Mouse (Mus musculus) heart, adult 2 months (tissue): ENCODE results near the gene Cd81. TPM values are rescaled to one million over a fixed set of nuclear protein-coding genes. Genes with fewer than 3 reads are reported as not detected.

Experiments used
- DNase-seq, 2 experiments: peaks; one replicate each; pipeline ENCODE4 v3.0.0; 2021
- H3K27ac ChIP-seq: fragments of 200-600 bp; 2 replicates; pipeline ENCODE4 v1.8.1; 2022
- H3K27me3 ChIP-seq: fragments of 200-500 bp; 2 replicates; pipeline ENCODE4 v1.6.1; 2012; ENCODE audit warnings: mild to moderate bottlenecking, low read length, inconsistent platforms, mixed read lengths; ENCODE audit not compliant: control insufficient read depth, insufficient read depth
- H3K36me3 ChIP-seq: fragments of 200-500 bp; 2 replicates; pipeline ENCODE4 v1.6.1; 2012; ENCODE audit warnings: low read length, inconsistent platforms; ENCODE audit not compliant: control insufficient read depth, insufficient read depth
- H3K4me1 ChIP-seq: fragments of 200-500 bp; 2 replicates; pipeline ENCODE4 v1.6.1; 2011; ENCODE audit warnings: low read length; ENCODE audit not compliant: control insufficient read depth, insufficient read depth
- H3K4me3 ChIP-seq: fragments of 200-600 bp; 2 replicates; pipeline ENCODE4 v1.8.1; 2022
- H3K79me2 ChIP-seq: fragments of 200-500 bp; replicated peaks from 2 replicates; pipeline ENCODE4 v1.6.1; 2012; ENCODE audit warnings: mild to moderate bottlenecking, inconsistent platforms, low read length, moderate library complexity, mixed read lengths; ENCODE audit not compliant: control insufficient read depth, insufficient read depth
- H3K9ac ChIP-seq: fragments of 200-500 bp; 2 replicates; pipeline ENCODE4 v1.6.1; 2012; ENCODE audit warnings: low read depth, mild to moderate bottlenecking, control low read depth, inconsistent platforms, low read length, mixed read lengths
- CTCF ChIP-seq: fragments of 200-600 bp; IDR thresholded peaks from 2 replicates; pipeline ENCODE4 v1.8.1; 2022; ENCODE audit warnings: antibody characterized with exemption, mild to moderate bottlenecking, moderate library complexity
- EP300 ChIP-seq: fragments of 200-500 bp; IDR thresholded peaks from 2 replicates; pipeline ENCODE4 v1.6.1; 2011; ENCODE audit warnings: low read depth, low read length, control low read depth; ENCODE audit not compliant: insufficient read depth
- POLR2A ChIP-seq: fragments of 200-500 bp; IDR thresholded peaks from 2 replicates; pipeline ENCODE4 v1.6.1; 2011; ENCODE audit warnings: mild to moderate bottlenecking, low read depth, low read length, control low read depth; ENCODE audit not compliant: insufficient read depth
- WGBS: fragments of 180-500 bp; shearing (Covaris S2); methylation state at CpG from one replicate; pipeline ENCODE4 v1.1.7; 2018; 5-methylcytosine and 5-hydroxymethylcytosine counted together
- intact Hi-C: fragments of 180-260 bp; cut with DNase I; formaldehyde crosslinking; loops from one replicate; pipeline ENCODE4 v1.15.1; 2025
- long read RNA-seq: library from polyadenylated mRNA; stranded (forward); transcript quantifications from one replicate; pipeline ENCODE4 v2.0.0, GENCODE M21; 2021
- polyA plus RNA-seq: library from polyadenylated mRNA; depleted of rRNA; stranded (reverse); fragments of >200 nt; gene quantifications from 2 replicates; pipeline ENCODE4 v1.2.3, GENCODE M21; 2012; rRNA removed
- total RNA-seq, 2 experiments: library from RNA; stranded (reverse); gene quantifications; 2 replicates each; pipeline ENCODE4 v1.2.3; 2021

Cd81 gene
- 100 to 1,000 TPM; 424 to 434 TPM for total RNA-seq
- polyA plus RNA-seq, result 641 and 822 TPM in 2 replicates
- long read RNA-seq, transcript Cd81-201 (8 exons, 1,533 nt), result major isoform, 1,386 of 1,436 reads
- long read RNA-seq, partial matches to known transcripts, result 4 of 1,436 reads
- long read RNA-seq, other reads (novel, unspliced or antisense), result 42 of 1,436 reads

DNA sequence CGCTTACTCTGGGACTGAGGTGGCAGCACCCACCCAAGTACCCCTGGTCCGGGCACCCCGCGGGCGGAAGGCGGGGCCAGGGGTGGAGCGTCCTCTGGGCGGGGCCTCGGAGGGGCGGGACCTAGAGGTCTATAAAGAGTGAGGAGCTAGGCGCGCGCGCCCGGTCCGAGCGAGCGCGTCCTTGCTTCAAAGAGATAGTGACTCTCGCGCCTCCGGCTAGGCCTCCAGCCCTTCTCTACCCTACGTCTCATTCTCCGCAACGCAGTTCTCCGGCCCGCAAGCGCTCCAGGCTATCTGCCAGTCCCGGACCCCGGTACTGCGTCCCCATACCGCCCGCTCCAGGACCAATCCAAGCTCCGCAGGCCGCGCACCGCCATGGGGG lies at the start of gene Cd81:
Gene Cd81, plus strand, starts transcription at position 114 of the 382 bp plus-strand sequence.
- Histone ChIP-seq H3K27ac (peak within 1 kb of the TSS; percentile 100), H3K9ac (peak within 1 kb of the TSS; percentile 98), H3K36me3 (peaks cover 7% of the 10 kb centered on the region), H3K79me2 (peaks cover 7% of the 10 kb centered on the region), H3K4me3 (peak within 1 kb of the TSS; percentile 77), H3K4me1 (peaks cover 32% of the 10 kb centered on the region), H3K27me3 (no peaks in the 10 kb centered on the region)
- DNase-seq, result peak; percentile 91 to 97
- intact Hi-C loops, result loop anchor here (1.0 kb wide), 1 partner anchor 44 kb away; no protein-coding TSS in a partner anchor
- TF ChIP-seq CTCF (no peak), POLR2A (peak; percentile 100), EP300 (peak; percentile 35; the same call in 1 of the 2 replicates)
- under 1% methylated on average over 37 of the region's 37 CpGs for WGBS

DNA sequence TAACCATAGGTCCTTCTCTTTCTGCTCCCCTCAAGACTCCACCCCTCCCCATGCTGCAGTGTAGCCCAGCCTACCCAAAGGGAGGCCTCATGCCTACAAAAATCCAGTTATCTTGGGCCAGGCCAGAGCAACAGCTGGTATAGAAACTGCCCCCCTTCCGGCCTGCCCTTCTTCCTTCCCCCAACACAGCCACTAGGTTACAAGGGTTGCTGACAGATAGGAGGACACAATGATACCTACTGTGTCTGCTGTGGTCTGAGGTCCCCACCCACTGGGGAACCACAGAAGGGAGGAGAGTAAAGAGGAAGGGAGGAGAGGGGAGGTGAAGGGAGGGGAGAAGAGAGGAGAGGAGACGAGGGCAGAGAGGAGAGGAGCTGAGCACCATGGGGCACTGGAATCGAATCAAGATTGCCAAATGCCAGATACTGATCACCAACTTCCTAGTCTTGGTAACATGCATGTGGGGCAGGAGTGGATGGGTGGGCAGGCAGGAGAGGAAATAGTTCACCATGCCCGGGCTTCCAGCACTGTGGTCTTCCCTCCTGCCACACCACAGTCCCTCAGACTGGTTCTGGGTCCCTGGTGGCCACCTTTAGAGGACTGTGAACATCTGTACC lies 47.7 kb upstream of the Cd81 start, which contains the start of gene Tspan32:
Gene Tspan32, plus strand, starts transcription at position 320 of the 617 bp plus-strand sequence.
- peaks cover 10% of the 10 kb centered on the region for H3K4me1 ChIP-seq
- H3K4me3 ChIP-seq, result no peak within 1 kb of the TSS
- intact Hi-C loops, result loop anchor here (5.0 kb wide), 3 partner anchors 113 to 462 kb away; no protein-coding TSS in a partner anchor
- 69% methylated on average over 4 of the region's 4 CpGs for WGBS
- no peaks in the 10 kb centered on the region for H3K79me2 ChIP-seq
- TF ChIP-seq POLR2A, result no peak
- no peak for TF ChIP-seq EP300
- TF ChIP-seq CTCF, result no peak
- DNase-seq, result peak in 1 of 2 experiments; percentile 43
- no peak within 1 kb of the TSS for H3K9ac ChIP-seq
- no peaks in the 10 kb centered on the region for H3K27me3 ChIP-seq
- no peak within 1 kb of the TSS for H3K27ac ChIP-seq
- H3K36me3 ChIP-seq, result no peaks in the 10 kb centered on the region

DNA sequence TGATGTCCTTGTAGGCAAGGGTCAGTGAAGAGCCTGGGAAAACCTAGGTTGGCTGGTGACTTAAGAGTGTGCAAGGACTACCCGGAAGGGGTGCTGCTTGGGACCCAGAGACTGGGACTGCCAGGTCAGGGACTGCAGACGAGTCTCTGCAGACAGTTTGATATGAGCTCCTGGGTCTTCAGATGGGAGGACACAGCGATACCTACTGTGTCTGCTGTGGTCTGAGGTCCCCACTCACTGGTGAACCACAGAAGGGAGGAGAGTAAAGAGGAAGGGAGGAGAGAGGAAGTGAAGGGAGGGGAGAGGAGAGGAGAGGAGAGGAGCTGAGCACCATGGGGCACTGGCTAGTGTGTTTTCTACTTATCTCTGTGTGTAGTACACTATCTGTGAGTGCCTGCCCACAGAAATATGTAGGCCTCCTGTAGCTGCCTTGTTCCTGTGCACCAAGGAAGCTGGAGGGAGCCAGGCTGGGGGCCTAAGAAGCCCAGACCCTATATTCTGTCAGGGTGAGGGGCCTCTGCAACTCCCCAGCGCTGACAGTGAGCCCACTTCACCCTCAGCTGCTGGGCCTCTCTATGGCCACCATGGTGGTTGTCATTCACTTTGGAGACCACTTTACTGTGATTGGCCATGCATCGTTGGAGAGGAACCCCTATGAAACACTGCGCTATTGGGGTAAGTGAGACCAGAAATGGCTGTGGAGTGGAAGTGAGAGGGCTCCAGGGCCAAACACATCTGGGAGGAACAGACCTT lies 47.0 kb upstream of the Cd81 start:
- 76% methylated on average over 6 of the region's 6 CpGs for WGBS
- H3K4me3 ChIP-seq, result no peak overlapping the region

DNA sequence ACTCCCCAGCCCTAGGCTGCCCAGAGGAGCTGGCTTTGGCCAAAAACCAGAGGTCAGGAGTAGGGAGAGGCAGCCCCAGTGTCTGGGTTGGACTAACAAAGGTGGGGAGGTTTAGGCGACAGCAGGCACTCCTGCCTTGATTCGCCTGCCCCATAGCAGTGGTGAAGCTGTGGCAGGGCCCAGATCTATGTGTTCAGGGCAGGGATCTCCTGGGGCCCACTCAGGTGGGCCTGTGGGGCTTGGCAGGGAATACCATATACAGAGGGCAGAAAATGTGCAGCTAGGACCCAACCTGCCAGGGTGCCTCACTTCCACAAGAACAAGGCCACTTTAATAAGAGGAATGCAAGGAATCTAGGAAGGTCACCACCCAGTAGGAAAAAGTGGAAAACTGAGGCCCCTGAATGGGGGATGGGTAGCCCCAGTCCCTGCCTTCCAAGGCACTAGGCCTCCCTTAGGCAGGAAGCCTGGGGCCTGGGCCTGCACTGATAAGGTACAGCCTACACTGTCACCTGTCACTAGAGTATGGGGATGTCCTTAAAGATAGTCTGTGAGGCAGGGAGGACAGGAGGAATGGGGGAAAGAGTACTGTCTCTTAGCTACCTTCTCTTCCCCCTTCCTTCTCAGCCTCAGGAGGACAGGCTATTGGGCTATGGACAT lies 46.3 kb upstream of the Cd81 start:
- 93% methylated on average over 2 of the region's 2 CpGs for WGBS
- Histone ChIP-seq H3K4me1 (peaks cover 10% of the 10 kb centered on the region), H3K9ac (no peak overlapping the region), H3K79me2 (no peaks in the 10 kb centered on the region), H3K4me3 (no peak overlapping the region), H3K27ac (no peak overlapping the region), H3K36me3 (no peaks in the 10 kb centered on the region), H3K27me3 (no peaks in the 10 kb centered on the region)
- DNase-seq, result peak in 1 of 2 experiments; percentile 14
- intact Hi-C loops, result loop anchor here (5.0 kb wide), 3 partner anchors 114 to 461 kb away; no protein-coding TSS in a partner anchor
- TF ChIP-seq POLR2A, result no peak
- TF ChIP-seq EP300, result no peak
- no peak for TF ChIP-seq CTCF

More for the DNA sequence above, 47.0 kb upstream of the Cd81 start:
- DNase-seq, result no peak
- Histone ChIP-seq H3K4me1 (peaks cover 10% of the 10 kb centered on the region), H3K27ac (no peak overlapping the region), H3K36me3 (no peaks in the 10 kb centered on the region), H3K27me3 (no peaks in the 10 kb centered on the region), H3K79me2 (no peaks in the 10 kb centered on the region), H3K9ac (no peak overlapping the region)
- no peak for TF ChIP-seq EP300
- TF ChIP-seq POLR2A, result no peak
- no peak for TF ChIP-seq CTCF
- intact Hi-C loops, result loop anchor here (5.0 kb wide), 3 partner anchors 113 to 462 kb away; no protein-coding TSS in a partner anchor

DNA sequence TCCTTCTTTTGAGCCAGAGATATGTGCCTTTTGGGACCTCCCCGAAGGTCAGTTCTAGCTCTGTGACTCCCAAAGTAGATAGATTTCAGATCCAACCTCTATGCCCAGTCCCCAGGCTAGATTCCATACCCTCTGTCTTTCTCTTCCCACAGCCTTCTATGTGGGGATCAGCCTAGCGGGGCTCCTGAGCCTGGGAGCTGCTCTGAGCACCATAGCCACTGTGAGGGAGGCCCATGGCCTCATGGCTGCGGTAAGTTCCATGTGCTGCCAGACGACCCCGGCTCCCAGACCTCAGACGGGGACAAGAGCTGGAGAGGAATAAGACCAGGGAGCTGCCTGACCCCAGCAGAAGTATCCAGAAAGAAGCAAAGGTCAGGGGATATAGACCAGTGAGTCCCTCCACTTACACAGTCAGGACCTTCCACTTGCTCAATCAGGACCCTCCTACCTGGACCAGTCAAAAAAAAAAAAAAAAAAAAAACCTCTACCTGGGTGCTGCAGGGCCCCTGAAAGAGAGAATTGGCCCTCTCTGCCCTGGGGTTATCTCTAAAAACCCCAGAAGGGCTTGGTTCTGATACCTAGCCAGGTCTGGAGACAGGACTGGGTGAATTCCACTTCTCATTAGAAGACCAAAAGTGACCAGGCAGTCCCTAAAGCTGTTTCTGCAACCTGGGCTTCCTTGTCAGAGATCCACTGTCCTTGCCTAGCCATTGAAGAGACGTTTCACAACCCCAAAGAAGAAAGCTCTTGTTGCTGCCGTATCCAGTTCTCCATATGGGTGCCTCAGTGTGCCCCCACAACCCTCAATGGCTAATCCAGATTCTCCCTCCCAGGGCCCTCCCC lies 45.6 kb upstream of the Cd81 start:
- no peak overlapping the region for H3K9ac ChIP-seq
- WGBS, result 86% methylated on average over 8 of the region's 8 CpGs
- TF ChIP-seq EP300 (no peak), CTCF (no peak), POLR2A (no peak)
- peaks cover 10% of the 10 kb centered on the region for H3K4me1 ChIP-seq
- no peak for DNase-seq
- no peaks in the 10 kb centered on the region for H3K79me2 ChIP-seq
- H3K4me3 ChIP-seq, result no peak overlapping the region
- H3K36me3 ChIP-seq, result no peaks in the 10 kb centered on the region
- H3K27ac ChIP-seq, result no peak overlapping the region
- H3K27me3 ChIP-seq, result no peaks in the 10 kb centered on the region
- intact Hi-C loops, result loop anchor here (5.0 kb wide), 3 partner anchors 115 to 460 kb away; no protein-coding TSS in a partner anchor
